Mouse (Mus musculus): ENCODE measurements around the gene Gm20824. TPM values are rescaled to one million over a fixed set of nuclear protein-coding genes. Genes with fewer than 3 reads are reported as not detected.
"Not testable (repeated sequence)": the region's sequence is repeated elsewhere in the genome, so short reads cannot be mapped to it uniquely, and the experiment has no call there.

Gm20824 gene
- polyA plus RNA-seq (2015; fragmentation: Nextera tagmentation; extraction: Ambion mirVana) = not detected in 2 replicates

GRCm38 (mm10) chrY:8257607-8258006, at the start of gene Gm20824:
Gene Gm20824 (plus strand): TSS chrY:8257907.
- not testable (repeated sequence) for ATAC-seq (ENCODE audit: low FRiP score, low TSS enrichment); H3K27me3 ChIP-seq (ENCODE audit: control insufficient read depth, insufficient read depth, low read length); DNase-seq (ENCODE audit: low spot score); H3K4me2 ChIP-seq (replicated peaks; ENCODE audit: low read depth); H3K4me1 ChIP-seq (replicated peaks; ENCODE audit: control insufficient read depth, insufficient read depth); H3K27ac ChIP-seq (replicated peaks); H3K9me3 ChIP-seq (ENCODE audit: control insufficient read depth, low read length); H3K36me3 ChIP-seq (ENCODE audit: control insufficient read depth, insufficient read depth, low read length); H3K9ac ChIP-seq (ENCODE audit: low read length); H3K4me3 ChIP-seq (ENCODE audit: low read depth, low read length)
- WGBS = no CpG with 5 or more reads among the region's 6 CpGs

Other genes with a start within 250 kb of the Gm20824 start
- not detected in 2 replicates for gene Gm20825, start 186.4 kb upstream of the Gm20824 start, polyA plus RNA-seq (2015; fragmentation: Nextera tagmentation; extraction: Ambion mirVana)